Mouse (Mus musculus): ENCODE data around the gene Slc12a6. TPM values are rescaled to one million over a fixed set of nuclear protein-coding genes. Genes with fewer than 3 reads are reported as not detected.

Slc12a6 gene
- total and polyA plus RNA-seq, 2 experiments = 5.2 to 12.9 TPM

- no peaks in the 10 kb centered on the region for H3K79me2 ChIP-seq (ENCODE audit: control insufficient read depth, insufficient read depth, low read length)
- H3K4me1 ChIP-seq (ENCODE audit: control insufficient read depth, insufficient read depth, low read length) = no peaks in the 10 kb centered on the region
- H3K27ac ChIP-seq (replicated peaks; ENCODE audit: insufficient read depth, low read depth, low read length) = no peak overlapping the region
- H3K9ac ChIP-seq (ENCODE audit: low read depth, low read length) = no peak overlapping the region
- TF ChIP-seq CTCF (IDR thresholded peaks at IDR 0.05; ENCODE audit: low read depth, low read length) (no peak), POLR2A (IDR thresholded peaks at IDR 0.05; ENCODE audit: extremely low read depth, insufficient read depth, low read length) (no peak)
- H3K4me3 ChIP-seq (ENCODE audit: insufficient read depth, low read depth, low read length) = no peak overlapping the region
- H3K36me3 ChIP-seq (ENCODE audit: control insufficient read depth, insufficient read depth, low read length) = no peaks in the 10 kb centered on the region
- no peaks in the 10 kb centered on the region for H3K27me3 ChIP-seq (ENCODE audit: control insufficient read depth, insufficient read depth, low read length)
- WGBS = 67% methylated on average over 7 of the region's 7 CpGs
- no peak for DNase-seq (ENCODE audit: extremely low read depth, low read depth, low spot score)
Observed at GRCm38 (mm10) chr2:112254675-112255515, 10.7 kb upstream of the Slc12a6 start.

- Histone ChIP-seq H3K79me2 (ENCODE audit: control insufficient read depth, insufficient read depth, low read length) (no peaks in the 10 kb centered on the region; the same call in 1 of the 2 replicates), H3K36me3 (ENCODE audit: control insufficient read depth, insufficient read depth, low read length) (no peaks in the 10 kb centered on the region), H3K9ac (ENCODE audit: low read depth, low read length) (no peak within 1 kb of the TSS), H3K27me3 (ENCODE audit: control insufficient read depth, insufficient read depth, low read length) (no peaks in the 10 kb centered on the region), H3K4me1 (ENCODE audit: control insufficient read depth, insufficient read depth, low read length) (peaks cover 6% of the 10 kb centered on the region), H3K4me3 (ENCODE audit: insufficient read depth, low read depth, low read length) (no peak within 1 kb of the TSS), H3K27ac (replicated peaks; ENCODE audit: insufficient read depth, low read depth, low read length) (no peak within 1 kb of the TSS)
- peak; percentile 19 for DNase-seq (ENCODE audit: extremely low read depth, low read depth, low spot score)
- TF ChIP-seq POLR2A (IDR thresholded peaks at IDR 0.05; ENCODE audit: extremely low read depth, insufficient read depth, low read length) (no peak), CTCF (IDR thresholded peaks at IDR 0.05; ENCODE audit: low read depth, low read length) (peak; percentile 28; the same call in 1 of the 2 replicates)
- 71% methylated on average over 10 of the region's 10 CpGs for WGBS
Observed at GRCm38 (mm10) chr2:112259241-112259962, 6.2 kb upstream of the Slc12a6 start, which contains the start of gene Nutm1. TSS of gene Nutm1 (minus strand) at chr2:112259291.

GRCm38 (mm10) chr2:112261748-112262653, 3.6 kb upstream of the Slc12a6 start, which contains the start of gene Nop10:
TSS of gene Nop10 (plus strand) at chr2:112261926.
- Histone ChIP-seq H3K27ac (replicated peaks; ENCODE audit: insufficient read depth, low read depth, low read length) (peak within 1 kb of the TSS; percentile 70), H3K4me1 (ENCODE audit: control insufficient read depth, insufficient read depth, low read length) (peaks cover 6% of the 10 kb centered on the region), H3K79me2 (ENCODE audit: control insufficient read depth, insufficient read depth, low read length) (peaks cover 8% of the 10 kb centered on the region; the same call in 1 of the 2 replicates), H3K9ac (ENCODE audit: low read depth, low read length) (peak within 1 kb of the TSS; percentile 79), H3K27me3 (ENCODE audit: control insufficient read depth, insufficient read depth, low read length) (no peaks in the 10 kb centered on the region), H3K4me3 (ENCODE audit: insufficient read depth, low read depth, low read length) (peak within 1 kb of the TSS; percentile 70), H3K36me3 (ENCODE audit: control insufficient read depth, insufficient read depth, low read length) (no peaks in the 10 kb centered on the region)
- TF ChIP-seq POLR2A (IDR thresholded peaks at IDR 0.05; ENCODE audit: extremely low read depth, insufficient read depth, low read length) (peak; percentile 92), CTCF (IDR thresholded peaks at IDR 0.05; ENCODE audit: low read depth, low read length) (peak; percentile 61)
- WGBS = under 1% methylated on average over 36 of the region's 36 CpGs
- peak; percentile 83 for DNase-seq (ENCODE audit: extremely low read depth, low read depth, low spot score)

- 0 out of 2 replicates have a peak overlapping the region, but pooled peaks have one; percentile 43 for H3K9ac ChIP-seq (ENCODE audit: low read depth, low read length)
- peak; percentile 25 for DNase-seq (ENCODE audit: extremely low read depth, low read depth, low spot score)
- peak overlapping the region; percentile 40; the same call in 1 of the 2 replicates for H3K4me3 ChIP-seq (ENCODE audit: insufficient read depth, low read depth, low read length)
- 27% methylated on average over 4 of the region's 4 CpGs for WGBS
- H3K27ac ChIP-seq (replicated peaks; ENCODE audit: insufficient read depth, low read depth, low read length) = peak overlapping the region; percentile 70; the same call in 1 of the 2 replicates
- TF ChIP-seq CTCF (IDR thresholded peaks at IDR 0.05; ENCODE audit: low read depth, low read length) (no peak), POLR2A (IDR thresholded peaks at IDR 0.05; ENCODE audit: extremely low read depth, insufficient read depth, low read length) (no peak)
- peaks cover 8% of the 10 kb centered on the region; the same call in 1 of the 2 replicates for H3K79me2 ChIP-seq (ENCODE audit: control insufficient read depth, insufficient read depth, low read length)
- no peaks in the 10 kb centered on the region for H3K36me3 ChIP-seq (ENCODE audit: control insufficient read depth, insufficient read depth, low read length)
- H3K27me3 ChIP-seq (ENCODE audit: control insufficient read depth, insufficient read depth, low read length) = no peaks in the 10 kb centered on the region
- peaks cover 6% of the 10 kb centered on the region for H3K4me1 ChIP-seq (ENCODE audit: control insufficient read depth, insufficient read depth, low read length)
Observed at GRCm38 (mm10) chr2:112262779-112263295, 2.8 kb upstream of the Slc12a6 start.

- no peak overlapping the region for H3K9ac ChIP-seq (ENCODE audit: low read depth, low read length)
- H3K36me3 ChIP-seq (ENCODE audit: control insufficient read depth, insufficient read depth, low read length) = no peaks in the 10 kb centered on the region
- H3K4me3 ChIP-seq (ENCODE audit: insufficient read depth, low read depth, low read length) = no peak overlapping the region
- no peak overlapping the region for H3K27ac ChIP-seq (replicated peaks; ENCODE audit: insufficient read depth, low read depth, low read length)
- TF ChIP-seq POLR2A (IDR thresholded peaks at IDR 0.05; ENCODE audit: extremely low read depth, insufficient read depth, low read length) (no peak), CTCF (IDR thresholded peaks at IDR 0.05; ENCODE audit: low read depth, low read length) (no peak)
- 70% methylated on average over 4 of the region's 4 CpGs for WGBS
- no peak for DNase-seq (ENCODE audit: extremely low read depth, low read depth, low spot score)
- peaks cover 6% of the 10 kb centered on the region for H3K4me1 ChIP-seq (ENCODE audit: control insufficient read depth, insufficient read depth, low read length)
- H3K79me2 ChIP-seq (ENCODE audit: control insufficient read depth, insufficient read depth, low read length) = peaks cover 8% of the 10 kb centered on the region; the same call in 1 of the 2 replicates
- H3K27me3 ChIP-seq (ENCODE audit: control insufficient read depth, insufficient read depth, low read length) = no peaks in the 10 kb centered on the region
Observed at GRCm38 (mm10) chr2:112264364-112264763, 1.3 kb upstream of the Slc12a6 start.
